Mouse (Mus musculus): Measurements from ENCODE around the gene Polr2b.

Polr2b gene

GRCm38 (mm10) chr5:77299486-77299885 is 10.5 kb upstream of the Polr2b start:
- DNase-seq (ENCODE audit: low spot score), result no peak

GRCm38 (mm10) chr5:77301296-77301903 is 8.5 kb upstream of the Polr2b start:
- no peak for DNase-seq (ENCODE audit: low spot score)

- no peak for DNase-seq (ENCODE audit: low spot score)
Measured at GRCm38 (mm10) chr5:77307821-77308553, 2.0 kb upstream of the Polr2b start.

- DNase-seq (ENCODE audit: low spot score), result no peak
Measured at GRCm38 (mm10) chr5:77309051-77309906, 668 bp upstream of the Polr2b start.

DNA sequence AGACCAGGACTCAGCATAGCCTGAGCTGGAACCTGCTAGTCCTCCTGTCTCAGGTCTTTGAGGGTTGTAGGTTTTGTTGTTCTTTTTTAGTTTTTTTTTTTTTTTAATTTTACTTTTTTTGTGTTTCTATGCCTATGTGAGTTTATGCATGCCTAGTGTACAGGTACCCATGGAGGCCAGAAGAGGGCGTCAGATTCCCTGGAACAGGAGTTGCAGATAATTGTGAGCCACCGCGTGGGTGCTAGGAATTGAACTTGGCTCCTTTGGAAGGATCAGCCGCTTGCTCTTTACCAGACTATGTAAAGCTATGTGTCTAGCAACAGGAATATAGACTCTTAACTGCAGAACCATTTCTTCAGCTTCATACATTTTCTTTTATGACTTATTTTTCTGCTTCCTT is 4.3 kb downstream of the Polr2b start:
- no peak for DNase-seq (ENCODE audit: low spot score)

GRCm38 (mm10) chr5:77314986-77315385 is 5.0 kb downstream of the Polr2b start:
- DNase-seq (ENCODE audit: low spot score), result peak; percentile 53

DNA sequence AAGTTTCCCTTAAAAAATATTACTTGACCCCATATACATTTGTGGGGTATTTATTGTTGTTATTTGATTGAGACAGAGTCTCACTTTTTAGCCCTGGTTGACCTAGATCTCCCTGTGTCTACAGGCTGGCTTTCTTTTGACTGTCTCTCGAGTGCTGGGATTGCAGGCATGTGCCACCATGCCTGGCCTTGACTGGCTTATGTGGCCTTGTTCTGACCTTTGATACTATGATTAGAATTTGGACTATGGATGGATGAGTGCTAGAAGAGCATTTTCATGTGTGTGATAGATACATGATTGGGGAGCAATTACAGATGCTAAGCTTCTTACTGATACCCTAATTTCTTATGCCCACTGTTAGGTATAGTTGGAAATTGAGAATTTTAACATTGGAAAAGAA is 15.0 kb downstream of the Polr2b start:
- DNase-seq (ENCODE audit: low spot score), result no peak

DNA sequence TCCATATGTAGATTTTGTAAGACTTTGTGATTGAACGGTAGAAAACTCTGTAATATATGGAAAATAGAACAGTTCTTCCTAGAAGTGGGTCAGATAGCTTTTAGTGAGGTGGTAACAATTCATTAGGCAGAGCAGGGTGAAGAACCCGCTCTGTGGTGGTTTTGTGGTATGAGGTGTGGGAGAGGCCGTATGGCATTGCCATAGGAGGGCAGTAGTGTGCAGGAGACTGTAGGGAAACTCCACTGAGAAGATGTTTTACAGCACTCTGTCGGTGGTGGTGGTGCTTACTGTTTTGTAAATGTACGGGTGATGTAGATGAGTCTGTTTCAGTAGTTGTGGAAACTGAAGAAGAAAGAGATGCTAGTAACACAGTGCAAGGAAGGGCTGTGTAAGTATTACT is 20.2 kb downstream of the Polr2b start:
- DNase-seq (ENCODE audit: low spot score), result no peak

GRCm38 (mm10) chr5:77340033-77340432 is 30.1 kb downstream of the Polr2b start:
- DNase-seq (ENCODE audit: low spot score), result no peak

DNA sequence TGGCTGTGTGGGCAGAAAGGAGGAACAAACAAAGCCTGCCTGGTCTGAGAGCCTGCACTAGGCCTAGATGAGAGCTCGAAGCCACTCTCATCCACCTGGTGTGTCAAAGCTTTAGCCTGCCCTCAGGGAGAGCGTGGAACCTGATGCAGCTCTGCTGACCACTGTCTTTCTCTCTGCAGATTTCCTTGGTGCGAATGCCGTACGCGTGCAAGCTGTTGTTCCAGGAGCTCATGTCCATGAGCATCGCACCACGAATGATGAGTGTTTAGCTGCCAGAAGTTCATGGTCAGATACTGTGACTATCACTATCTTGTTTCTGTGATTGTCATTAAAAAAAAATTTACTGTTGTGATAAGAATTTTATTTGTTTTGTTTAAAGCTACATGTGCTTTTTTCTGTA is 39.0 kb downstream of the Polr2b start:
- DNase-seq (ENCODE audit: low spot score), result no peak

DNA sequence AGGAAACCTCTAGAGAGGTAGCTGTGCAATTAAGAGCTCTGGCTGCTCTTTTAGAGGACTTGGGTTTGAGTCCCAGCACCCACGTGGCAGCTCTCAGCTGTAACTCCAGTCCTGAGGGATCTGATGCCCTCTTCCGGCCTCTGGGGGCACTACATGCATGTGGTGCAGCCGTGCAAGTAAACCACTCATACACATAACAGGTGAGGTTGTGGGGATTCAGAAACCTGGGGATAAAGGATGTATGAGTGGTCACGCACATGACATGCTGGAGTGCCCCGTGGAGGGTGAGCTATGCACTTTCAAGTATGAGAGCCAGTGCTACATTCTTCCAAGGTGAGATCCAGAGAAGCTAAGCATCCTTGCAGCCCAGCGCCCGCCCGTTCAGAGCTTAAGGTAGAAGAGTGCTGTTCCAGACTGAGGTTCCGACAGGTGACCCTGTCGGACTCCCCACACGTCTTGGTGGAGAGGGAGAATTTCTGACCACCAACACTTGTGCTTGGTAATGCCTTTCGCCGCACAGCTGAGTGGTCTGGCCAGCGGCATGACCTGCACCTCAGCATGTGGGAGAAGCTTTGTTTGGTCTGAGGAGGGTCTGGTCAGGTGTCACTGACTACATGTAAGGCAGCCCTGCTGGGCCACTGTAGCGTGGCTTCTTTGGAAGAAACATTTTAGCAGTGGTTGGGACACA is 40.2 kb downstream of the Polr2b start:
- no peak for DNase-seq (ENCODE audit: low spot score)

DNA sequence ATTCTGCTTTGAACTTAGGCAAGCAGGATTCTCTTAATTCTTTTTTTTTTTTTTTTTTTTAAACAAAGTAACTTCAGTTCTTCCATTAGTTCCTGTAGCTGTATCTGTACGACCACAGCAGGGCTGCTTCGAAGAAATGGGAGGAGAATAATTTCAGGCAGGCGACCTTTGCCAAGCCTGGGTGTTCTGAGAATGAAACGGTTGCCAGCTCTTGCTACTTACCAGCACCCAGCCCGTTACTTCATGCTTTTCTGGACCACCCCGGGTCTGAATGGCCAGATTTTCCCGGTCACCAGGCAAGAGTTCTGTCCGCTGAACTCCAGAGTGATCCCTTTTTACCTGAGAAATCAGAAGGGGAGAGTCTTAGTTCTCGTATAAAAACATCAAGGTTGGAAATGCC is 41.7 kb downstream of the Polr2b start:
- peak; percentile 54 for DNase-seq (ENCODE audit: low spot score)

GRCm38 (mm10) chr5:77354361-77354787 is 44.4 kb downstream of the Polr2b start:
- peak; percentile 87 for DNase-seq (ENCODE audit: low spot score)

- no peak for DNase-seq (ENCODE audit: low spot score)
Measured at GRCm38 (mm10) chr5:77355307-77356265, 45.6 kb downstream of the Polr2b start.

DNA sequence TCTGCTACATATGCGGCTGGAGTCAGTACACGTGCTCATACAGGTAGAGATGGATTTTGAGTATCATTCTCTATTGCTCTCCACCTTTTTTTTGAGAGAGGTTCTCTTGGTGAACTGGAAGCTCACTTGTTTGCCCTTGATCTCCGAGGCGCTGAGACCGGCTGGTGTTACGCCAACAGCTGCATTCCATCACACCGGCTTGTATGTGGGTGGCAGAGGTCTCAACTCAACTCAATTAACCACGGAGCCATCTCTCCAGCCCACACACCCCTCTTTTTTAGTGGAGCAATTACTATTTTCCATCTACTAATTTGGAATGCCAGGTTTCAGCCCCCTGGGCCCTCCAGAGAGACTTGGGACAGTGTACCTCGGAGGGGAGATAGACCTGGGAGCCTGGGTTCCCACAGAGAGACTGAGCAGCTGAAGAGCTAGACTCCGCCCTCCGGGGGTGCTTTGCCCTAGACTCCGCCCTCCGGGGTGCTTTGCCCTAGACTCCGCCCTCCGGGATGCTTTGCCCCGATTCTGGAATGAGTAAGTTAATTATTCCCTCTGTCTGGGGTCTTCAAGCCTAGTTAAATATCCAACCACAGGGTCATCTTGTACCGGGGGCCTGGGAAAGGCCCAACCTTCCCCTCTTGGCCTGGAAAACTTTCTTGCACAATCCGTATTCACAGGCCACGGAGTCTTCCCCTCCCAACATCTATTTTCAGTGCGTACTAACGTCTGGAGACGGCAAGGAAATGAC is 47.6 kb downstream of the Polr2b start:
- peak; percentile 88 for DNase-seq (ENCODE audit: low spot score)

DNA sequence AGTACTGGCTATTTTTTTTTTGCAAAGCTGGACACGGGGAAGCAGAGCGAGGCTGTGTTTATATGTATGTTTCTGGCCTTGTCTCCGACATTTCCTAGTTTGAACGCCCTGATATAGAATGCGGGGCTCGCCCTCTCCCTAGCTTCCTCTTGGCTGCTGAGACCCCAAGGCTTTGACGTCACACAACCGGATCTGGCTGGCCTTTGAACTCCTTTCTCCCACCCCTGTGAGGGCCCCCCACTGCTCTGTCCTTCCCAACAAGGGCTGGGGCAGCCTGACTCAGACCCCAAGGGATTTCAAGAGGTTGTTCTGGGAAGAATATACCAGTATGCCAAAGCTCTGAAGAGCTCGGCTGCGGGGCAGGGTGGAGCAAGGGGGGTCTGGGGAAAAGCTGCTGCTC is 48.4 kb downstream of the Polr2b start:
- DNase-seq (ENCODE audit: low spot score), result peak; percentile 84

- no peak for DNase-seq (ENCODE audit: low spot score)
Measured at GRCm38 (mm10) chr5:77359971-77360370, 50.0 kb downstream of the Polr2b start.

GRCm38 (mm10) chr5:77361006-77361405 is 51.1 kb downstream of the Polr2b start:
- no peak for DNase-seq (ENCODE audit: low spot score)

- no peak for DNase-seq (ENCODE audit: low spot score)
Measured at GRCm38 (mm10) chr5:77362120-77362519, 52.2 kb downstream of the Polr2b start.

GRCm38 (mm10) chr5:77363650-77364049 is 53.7 kb downstream of the Polr2b start:
- DNase-seq (ENCODE audit: low spot score), result no peak

Data from adipocyte (in vitro differentiated cells).